Mouse (Mus musculus) erythroblast, embryonic 14.5 days (primary cell): ENCODE results near the gene Pde7b.

ENCODE experiments used
- GATA1 ChIP-seq: IDR thresholded peaks from 2 replicates; pipeline ENCODE4 v1.6.1; 2012; ENCODE audit warnings: low read length, inconsistent platforms, mixed read lengths
- TAL1 ChIP-seq: IDR thresholded peaks from 3 replicates; pipeline ENCODE4 v1.6.1; 2012; ENCODE audit warnings: low read length, inconsistent platforms, mixed read lengths

DNA sequence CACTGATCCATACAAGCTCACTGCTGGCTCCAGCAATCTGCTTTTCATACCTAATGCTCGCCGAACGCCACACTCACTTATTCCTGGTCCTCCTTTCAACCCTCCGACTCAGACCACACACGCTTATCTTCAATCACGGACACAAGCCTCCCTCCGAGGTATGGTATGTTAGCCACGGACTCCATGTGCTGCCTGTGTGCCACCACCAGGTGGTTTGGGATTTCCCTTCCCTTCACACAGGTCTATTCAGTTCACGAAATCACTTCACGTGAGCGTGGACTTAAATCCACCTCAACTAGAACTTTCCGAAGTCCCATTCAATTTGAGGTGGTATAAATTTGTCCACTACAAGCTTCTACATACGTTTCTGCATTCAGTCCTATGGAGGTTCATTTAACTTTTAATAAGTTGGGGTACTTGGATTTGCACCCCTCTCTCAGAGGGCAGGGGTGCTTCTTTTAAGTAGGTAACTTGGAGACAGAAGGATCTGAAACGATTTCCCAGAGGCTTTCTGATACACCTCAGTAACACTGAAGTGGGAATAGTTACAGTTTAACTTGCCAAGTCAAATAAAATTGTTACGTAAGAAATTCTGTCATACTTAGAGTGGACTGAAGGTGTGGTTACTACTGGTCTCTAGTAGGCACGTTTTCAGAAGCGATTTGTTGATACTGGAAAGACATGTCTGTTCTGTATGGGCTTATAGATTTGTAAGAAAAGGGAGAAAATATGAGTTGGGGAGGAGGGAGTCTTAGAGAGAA lies 221.4 kb downstream of the Pde7b start:
- TF ChIP-seq TAL1 = no peak
- no peak for TF ChIP-seq GATA1
